Mouse (Mus musculus) heart, embryonic 14.5 days (tissue): ENCODE results near the gene Tnfrsf1a. TPM values are rescaled to one million over a fixed set of nuclear protein-coding genes. Genes with fewer than 3 reads are reported as not detected.

Source experiments
- ATAC-seq: fragments of 200-750 bp; cut with Nextera tagmentation; 2 replicates; pipeline ENCODE4 v1.8.0; 2017; ENCODE audit warnings: low read depth, moderate TSS enrichment; ENCODE audit not compliant: insufficient number of reproducible peaks, insufficient read depth, low FRiP score
- H3K27ac ChIP-seq, 2 experiments: fragments of 200-500 bp in 1 of 2; fragments of 300-500 bp in 1 of 2; sonication (generic) in 1 of 2; replicated peaks in 1 of 2; 2 replicates each; pipeline ENCODE4 v1.5.1; 2012 to 2014; ENCODE audit warnings: low read depth in 2 of 2, low read length in 2 of 2, control low read depth in 1 of 2, mild to moderate bottlenecking in 1 of 2, mixed read lengths in 1 of 2; ENCODE audit not compliant: control insufficient read depth in 1 of 2, insufficient read depth in 1 of 2
- H3K27me3 ChIP-seq: fragments of 300-500 bp; sonication (generic); 2 replicates; pipeline ENCODE4 v1.6.1; 2014; ENCODE audit warnings: mild to moderate bottlenecking, low read length, control low read depth; ENCODE audit not compliant: control insufficient read depth, insufficient read depth
- H3K36me3 ChIP-seq: fragments of 300-500 bp; sonication (generic); 2 replicates; pipeline ENCODE4 v1.6.1; 2014; ENCODE audit warnings: mild to moderate bottlenecking, control low read depth, low read length, mixed read lengths; ENCODE audit not compliant: control insufficient read depth, insufficient read depth
- H3K4me1 ChIP-seq, 2 experiments: fragments of 200-500 bp in 1 of 2; fragments of 300-500 bp in 1 of 2; sonication (generic) in 1 of 2; 2 replicates each; pipeline ENCODE4 v1.6.1; 2012 to 2014; ENCODE audit warnings: low read length in 2 of 2, control low read depth in 1 of 2, mixed read lengths in 1 of 2; ENCODE audit not compliant: control insufficient read depth in 2 of 2, insufficient read depth in 2 of 2
- H3K4me2 ChIP-seq: fragments of 300-500 bp; sonication (generic); 2 replicates; pipeline ENCODE4 v1.6.1; 2014; ENCODE audit warnings: mild to moderate bottlenecking, low read length
- H3K4me3 ChIP-seq, 2 experiments: fragments of 200-500 bp in 1 of 2; fragments of 300-500 bp in 1 of 2; sonication (generic) in 1 of 2; 2 replicates each; pipeline ENCODE4 v1.5.1; 2012 to 2014; ENCODE audit warnings: low read length in 2 of 2, mild to moderate bottlenecking in 2 of 2, control low read depth in 1 of 2, low read depth in 1 of 2, moderate library complexity in 1 of 2; ENCODE audit not compliant: control insufficient read depth in 1 of 2, insufficient read depth in 1 of 2
- H3K9ac ChIP-seq: fragments of 300-500 bp; sonication (generic); 2 replicates; pipeline ENCODE4 v1.6.1; 2014; ENCODE audit warnings: mild to moderate bottlenecking, low read length
- H3K9me3 ChIP-seq: fragments of 300-500 bp; sonication (generic); 2 replicates; pipeline ENCODE4 v1.6.1; 2016; ENCODE audit warnings: low read length, control low read depth; ENCODE audit not compliant: control insufficient read depth
- WGBS: fragments of 180-500 bp; shearing (Covaris S2); extraction: QIAGEN DNeasy Blood & Tissue Kit; methylation state at CpG from one replicate; pipeline ENCODE4 v1.1.7; 2014; 5-methylcytosine and 5-hydroxymethylcytosine counted together
- polyA plus RNA-seq: library from polyadenylated mRNA; unstranded; fragments of >200 nt; fragmentation: Nextera tagmentation; extraction: Ambion mirVana; gene quantifications from 2 replicates; pipeline ENCODE4 v1.2.1, GENCODE M21; 2014

Tnfrsf1a gene
- polyA plus RNA-seq, 1 experiment from 2014 or later: 43.5 TPM

DNA sequence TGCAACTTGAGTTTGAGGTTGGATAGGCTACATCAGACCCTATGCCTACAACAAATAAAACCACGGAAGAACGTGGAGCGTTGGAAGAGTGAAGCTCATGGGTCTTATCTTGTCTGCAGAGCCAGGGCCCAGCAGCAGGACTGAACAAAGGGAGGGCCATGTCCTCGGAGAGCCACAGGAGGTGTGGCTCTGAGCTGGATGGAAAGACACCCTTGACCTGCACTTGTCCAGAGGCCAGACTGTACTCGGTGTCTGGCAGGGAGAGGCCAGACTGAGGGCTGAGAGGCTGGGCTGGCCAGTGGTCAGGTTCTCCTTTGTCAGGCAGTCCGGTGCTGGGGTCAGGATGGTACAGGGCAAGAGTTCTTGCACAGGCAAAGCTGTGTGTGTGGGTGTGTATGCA lies 23.8 kb upstream of the Tnfrsf1a start:
- H3K27me3 ChIP-seq: peaks cover 34% of the 10 kb centered on the region
- no peaks in the 10 kb centered on the region for H3K9me3 ChIP-seq
- 19% methylated on average over 6 of the region's 6 CpGs for WGBS
- H3K9ac ChIP-seq: peak overlapping the region; percentile 34; the same call in 1 of the 2 replicates
- H3K36me3 ChIP-seq: no peaks in the 10 kb centered on the region
- no peak overlapping the region for H3K4me2 ChIP-seq
- H3K4me3 ChIP-seq: no peak overlapping the region
- ATAC-seq: no peak
- peaks cover 5 to 9% of the 10 kb centered on the region in 2 experiments; a peak in 2 of 4 replicates for H3K4me1 ChIP-seq
- H3K27ac ChIP-seq: no peak overlapping the region

GRCm38 (mm10) chr6:125328243-125328642 lies 20.9 kb upstream of the Tnfrsf1a start:
- 83% methylated on average over 5 of the region's 5 CpGs for WGBS
- H3K27ac ChIP-seq: no peak overlapping the region
- H3K27me3 ChIP-seq: peaks cover 5% of the 10 kb centered on the region; the same call in 1 of the 2 replicates
- H3K4me3 ChIP-seq: no peak overlapping the region
- H3K9me3 ChIP-seq: no peaks in the 10 kb centered on the region
- H3K36me3 ChIP-seq: no peaks in the 10 kb centered on the region
- no peak for ATAC-seq
- no peak overlapping the region for H3K4me2 ChIP-seq
- no peak overlapping the region for H3K9ac ChIP-seq
- peaks cover 5 to 8% of the 10 kb centered on the region in 2 experiments; a peak in 1 of 4 replicates for H3K4me1 ChIP-seq

- under 1% methylated on average over 39 of the region's 39 CpGs for WGBS
These were observed 18.4 kb upstream of the Tnfrsf1a start for GRCm38 (mm10) chr6:125330626-125331326.

DNA sequence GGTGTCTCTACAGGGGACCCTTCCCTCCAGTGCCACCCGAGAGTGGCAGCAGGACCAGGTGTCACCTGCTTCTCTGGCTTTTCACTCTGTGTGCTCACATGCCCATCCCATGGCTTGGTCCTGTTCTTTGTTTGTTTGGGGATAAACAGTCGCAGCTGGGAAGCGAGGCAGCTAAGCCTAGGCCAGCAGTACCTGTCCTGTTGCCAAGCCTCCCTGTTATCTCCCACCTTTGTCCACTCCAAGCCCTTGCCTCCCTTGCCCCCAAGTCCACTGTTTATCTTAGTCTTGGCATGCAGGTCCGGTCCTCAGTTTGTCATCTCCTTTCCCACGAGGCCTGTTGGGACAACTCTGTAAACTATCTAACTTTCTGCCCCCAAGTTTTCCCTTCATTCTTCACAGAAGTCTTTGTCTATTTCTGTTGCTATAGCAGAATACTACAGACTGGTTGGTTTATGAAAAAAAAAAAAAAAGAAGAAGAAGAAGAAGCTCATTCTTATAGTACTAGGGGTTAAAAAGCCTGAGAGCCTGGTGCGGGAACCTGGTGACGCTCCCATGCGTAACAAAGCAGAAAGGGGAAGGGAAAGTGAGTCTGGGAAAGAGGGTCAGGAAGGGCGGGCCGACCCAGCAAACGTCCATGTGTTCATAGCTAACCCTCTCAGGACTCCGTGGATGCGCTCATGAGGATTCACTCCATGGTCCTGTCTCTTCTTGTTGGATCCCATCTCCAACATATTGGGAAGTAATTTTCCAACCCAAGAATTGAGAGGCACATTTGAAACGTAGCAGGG lies 15.9 kb upstream of the Tnfrsf1a start:
- no peak overlapping the region for H3K4me3 ChIP-seq
- no peaks in the 10 kb centered on the region for H3K36me3 ChIP-seq
- H3K4me2 ChIP-seq: no peak overlapping the region
- no peak overlapping the region for H3K27ac ChIP-seq
- H3K4me1 ChIP-seq: peaks cover 0 to 2% of the 10 kb centered on the region in 2 experiments; a peak in 1 of 4 replicates
- no peak for ATAC-seq
- no peaks in the 10 kb centered on the region for H3K27me3 ChIP-seq
- 69% methylated on average over 14 of the region's 14 CpGs for WGBS
- H3K9ac ChIP-seq: no peak overlapping the region
- no peaks in the 10 kb centered on the region for H3K9me3 ChIP-seq

More at GRCm38 (mm10) chr6:125330626-125331326, 18.4 kb upstream of the Tnfrsf1a start:
- Histone ChIP-seq H3K4me3 (peak overlapping the region; percentile 47 to 58), H3K27me3 (no peaks in the 10 kb centered on the region), H3K4me1 (peaks cover 0 to 2% of the 10 kb centered on the region in 2 experiments; a peak in 1 of 4 replicates), H3K9ac (peak overlapping the region; percentile 78), H3K4me2 (peak overlapping the region; percentile 90), H3K36me3 (no peaks in the 10 kb centered on the region), H3K9me3 (no peaks in the 10 kb centered on the region), H3K27ac (peak overlapping the region; percentile 17 to 38; a peak in 1 of 4 replicates)
- peak; percentile 86 for ATAC-seq

DNA sequence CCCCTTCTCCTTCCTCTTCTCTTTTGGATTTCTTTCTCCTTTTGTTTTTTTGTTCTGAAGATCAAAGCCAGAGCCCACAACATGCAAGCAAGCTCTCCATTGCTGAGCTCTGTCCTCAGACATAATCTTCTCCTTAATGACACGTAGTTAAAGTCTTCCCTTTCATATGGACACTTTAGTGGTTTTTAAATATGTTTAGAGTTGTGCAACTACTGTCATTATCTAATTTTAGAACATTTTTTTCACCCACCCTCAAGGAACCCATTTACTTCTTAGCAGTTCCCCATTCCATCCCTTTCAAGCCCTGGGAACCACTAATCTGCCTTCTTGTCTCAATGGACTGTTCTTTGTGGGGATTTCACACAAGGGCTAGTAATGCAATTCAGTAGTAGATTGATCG lies 14.8 kb upstream of the Tnfrsf1a start:
- ATAC-seq: no peak
- H3K9me3 ChIP-seq: no peaks in the 10 kb centered on the region
- peaks cover 0 to 2% of the 10 kb centered on the region in 2 experiments; a peak in 1 of 4 replicates for H3K4me1 ChIP-seq
- no peak overlapping the region for H3K4me3 ChIP-seq
- no peak overlapping the region for H3K27ac ChIP-seq
- H3K9ac ChIP-seq: no peak overlapping the region
- no peak overlapping the region for H3K4me2 ChIP-seq
- no peaks in the 10 kb centered on the region for H3K27me3 ChIP-seq
- H3K36me3 ChIP-seq: no peaks in the 10 kb centered on the region
- 84% methylated on average over 2 of the region's 2 CpGs for WGBS

DNA sequence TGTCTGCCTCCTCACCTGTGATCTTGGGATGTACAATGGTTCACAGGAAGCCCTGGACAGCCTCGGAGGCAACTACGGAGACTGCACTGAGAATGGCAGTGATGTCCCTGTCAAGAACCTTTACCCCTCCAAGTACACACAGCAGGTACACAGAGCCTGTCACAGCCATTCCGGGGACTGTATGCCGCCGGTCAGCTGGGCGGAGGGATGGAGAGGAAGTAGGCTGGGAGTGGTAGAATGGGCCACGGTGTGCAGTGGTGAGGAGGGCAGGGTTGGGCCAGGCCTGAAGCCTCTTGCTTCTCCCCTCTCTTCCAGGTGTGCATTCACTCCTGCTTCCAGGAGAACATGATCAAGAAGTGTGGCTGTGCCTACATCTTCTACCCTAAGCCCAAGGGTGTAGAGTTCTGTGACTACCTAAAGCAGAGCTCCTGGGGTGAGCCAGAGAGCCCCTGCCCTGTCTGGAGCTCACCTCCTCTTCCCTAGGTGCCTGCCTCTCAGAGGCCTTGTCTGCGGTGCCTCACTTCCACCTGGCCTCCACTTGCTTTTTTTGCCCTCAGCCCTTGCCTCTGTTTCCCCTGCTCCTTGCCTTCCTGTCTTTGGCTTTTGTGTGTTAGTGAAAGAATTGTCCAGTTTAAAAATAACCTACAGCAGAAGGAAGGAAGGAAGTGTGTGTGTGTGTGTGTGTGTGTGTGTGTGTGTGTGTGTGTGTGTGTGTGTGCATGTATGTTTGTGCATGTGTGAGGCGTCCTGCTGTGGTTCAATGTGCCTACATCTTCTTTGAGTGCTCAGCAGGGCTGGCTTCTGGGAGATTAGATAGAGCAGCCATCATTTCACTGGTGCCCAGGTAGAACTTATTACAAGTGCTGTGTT lies 10.1 kb upstream of the Tnfrsf1a start:
- WGBS: 61% methylated on average over 9 of the region's 9 CpGs
- H3K27me3 ChIP-seq: no peaks in the 10 kb centered on the region
- no peaks in the 10 kb centered on the region for H3K36me3 ChIP-seq
- H3K27ac ChIP-seq: peak overlapping the region; percentile 50 to 74; a peak in 2 of 4 replicates
- no peak overlapping the region for H3K4me2 ChIP-seq
- H3K9me3 ChIP-seq: no peaks in the 10 kb centered on the region
- no peaks in the 10 kb centered on the region; a peak in 1 of 4 replicates for H3K4me1 ChIP-seq
- no peak overlapping the region for H3K4me3 ChIP-seq
- 0 out of 2 replicates have a peak, but pooled peaks have one; percentile 31 for ATAC-seq
- no peak overlapping the region for H3K9ac ChIP-seq

GRCm38 (mm10) chr6:125340244-125340643 lies 8.9 kb upstream of the Tnfrsf1a start:
- 0 out of 2 replicates have a peak, but pooled peaks have one; percentile 23 for ATAC-seq
- Histone ChIP-seq H3K4me3 (no peak overlapping the region), H3K27me3 (no peaks in the 10 kb centered on the region), H3K27ac (peak overlapping the region; percentile 73 to 74), H3K36me3 (no peaks in the 10 kb centered on the region), H3K9ac (no peak overlapping the region), H3K9me3 (no peaks in the 10 kb centered on the region), H3K4me1 (no peaks in the 10 kb centered on the region; a peak in 1 of 4 replicates), H3K4me2 (no peak overlapping the region)
- WGBS: 54% methylated on average over 5 of the region's 5 CpGs
